Mouse (Mus musculus): ENCODE measurements around the gene Fkbp8. TPM values are rescaled to one million over a fixed set of nuclear protein-coding genes. Genes with fewer than 3 reads are reported as not detected.

Gene Fkbp8
- polyA plus RNA-seq, 1 experiment = 255 TPM

DNA sequence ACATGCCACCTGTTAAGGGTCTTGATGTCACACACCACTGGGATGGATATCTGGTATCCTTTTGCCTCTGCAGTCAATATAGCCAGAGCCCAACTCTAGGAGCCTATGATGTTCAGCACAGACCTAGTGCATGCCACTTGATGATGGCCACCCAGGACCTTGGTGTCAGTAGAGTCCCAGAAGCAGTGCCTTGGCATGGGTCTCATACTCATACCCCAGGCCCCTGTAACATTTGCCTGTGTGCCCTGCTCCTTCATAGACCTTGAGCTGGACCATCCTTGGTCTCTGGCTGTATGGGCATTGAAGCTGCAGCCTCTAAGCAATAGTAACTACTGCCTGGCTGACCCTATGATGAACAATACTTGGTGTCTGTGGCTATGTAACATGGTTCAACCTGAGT lies 46.8 kb downstream of the Fkbp8 start:
- H3K4me3 ChIP-seq (replicated peaks) = no peak overlapping the region
- peaks cover 77% of the 10 kb centered on the region for H3K36me3 ChIP-seq (ENCODE audit: control insufficient read depth)
- TF ChIP-seq TAL1 (IDR thresholded peaks at IDR 0.05; ENCODE audit: low read length) = no peak
- no peak for TF ChIP-seq GATA1 (IDR thresholded peaks at IDR 0.05; ENCODE audit: low read length)
- H3K27me3 ChIP-seq (ENCODE audit: control insufficient read depth) = no peaks in the 10 kb centered on the region
- no peaks in the 10 kb centered on the region for H3K9me3 ChIP-seq (ENCODE audit: control insufficient read depth, low read length)
- H3K4me1 ChIP-seq (ENCODE audit: control insufficient read depth) = peaks cover 27% of the 10 kb centered on the region

DNA sequence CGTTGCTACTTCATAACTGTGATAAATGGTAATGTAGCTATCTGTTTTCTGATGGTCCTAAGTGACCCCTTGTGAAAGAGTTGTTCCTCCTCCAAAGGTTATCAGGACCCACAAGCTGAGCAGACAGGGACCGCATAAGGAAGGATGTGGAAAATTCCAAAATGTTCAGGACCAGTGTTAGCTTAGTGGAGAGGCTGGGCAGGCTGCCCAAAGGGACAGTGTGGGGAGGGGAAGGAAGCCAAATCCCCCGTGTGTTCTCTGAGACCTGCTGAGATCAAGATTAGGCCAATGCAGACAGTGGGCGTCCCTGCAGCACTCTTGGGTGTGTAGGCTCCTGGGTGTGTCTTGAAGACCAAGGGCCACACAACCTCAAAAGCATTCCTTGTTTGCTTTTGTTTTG lies 47.4 kb downstream of the Fkbp8 start:
- no peak for TF ChIP-seq GATA1 (IDR thresholded peaks at IDR 0.05; ENCODE audit: low read length)
- no peak for TF ChIP-seq TAL1 (IDR thresholded peaks at IDR 0.05; ENCODE audit: low read length)
- H3K4me1 ChIP-seq (ENCODE audit: control insufficient read depth) = peaks cover 26% of the 10 kb centered on the region
- no peaks in the 10 kb centered on the region for H3K9me3 ChIP-seq (ENCODE audit: control insufficient read depth, low read length)
- H3K36me3 ChIP-seq (ENCODE audit: control insufficient read depth) = peaks cover 74% of the 10 kb centered on the region
- H3K4me3 ChIP-seq (replicated peaks) = no peak overlapping the region
- no peaks in the 10 kb centered on the region for H3K27me3 ChIP-seq (ENCODE audit: control insufficient read depth)

DNA sequence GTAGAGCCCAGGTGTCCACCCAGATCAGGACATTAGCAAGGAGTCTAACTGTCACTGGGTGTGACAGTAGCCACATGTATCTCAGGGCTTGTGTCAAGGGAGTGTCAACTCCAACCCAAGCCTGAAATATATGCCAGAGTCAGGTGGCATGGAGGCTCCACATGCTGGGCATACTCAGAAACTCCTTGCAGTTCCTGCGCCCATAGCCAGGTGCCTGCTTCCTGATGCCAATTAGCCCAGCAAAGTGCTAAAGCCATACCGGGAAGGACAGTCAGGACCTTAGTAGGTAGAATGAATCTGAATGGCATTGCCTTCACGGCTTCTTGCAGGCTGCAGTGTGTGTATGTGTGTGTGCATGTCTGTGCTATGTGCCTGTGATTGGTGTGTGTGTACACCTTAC lies 49.7 kb downstream of the Fkbp8 start:
- TF ChIP-seq GATA1 (IDR thresholded peaks at IDR 0.05; ENCODE audit: low read length) (no peak), TAL1 (IDR thresholded peaks at IDR 0.05; ENCODE audit: low read length) (no peak)
- H3K4me1 ChIP-seq (ENCODE audit: control insufficient read depth) = peaks cover 13% of the 10 kb centered on the region
- no peak overlapping the region for H3K4me3 ChIP-seq (replicated peaks)
- no peaks in the 10 kb centered on the region for H3K27me3 ChIP-seq (ENCODE audit: control insufficient read depth)
- H3K36me3 ChIP-seq (ENCODE audit: control insufficient read depth) = peaks cover 80% of the 10 kb centered on the region
- no peaks in the 10 kb centered on the region for H3K9me3 ChIP-seq (ENCODE audit: control insufficient read depth, low read length)

DNA sequence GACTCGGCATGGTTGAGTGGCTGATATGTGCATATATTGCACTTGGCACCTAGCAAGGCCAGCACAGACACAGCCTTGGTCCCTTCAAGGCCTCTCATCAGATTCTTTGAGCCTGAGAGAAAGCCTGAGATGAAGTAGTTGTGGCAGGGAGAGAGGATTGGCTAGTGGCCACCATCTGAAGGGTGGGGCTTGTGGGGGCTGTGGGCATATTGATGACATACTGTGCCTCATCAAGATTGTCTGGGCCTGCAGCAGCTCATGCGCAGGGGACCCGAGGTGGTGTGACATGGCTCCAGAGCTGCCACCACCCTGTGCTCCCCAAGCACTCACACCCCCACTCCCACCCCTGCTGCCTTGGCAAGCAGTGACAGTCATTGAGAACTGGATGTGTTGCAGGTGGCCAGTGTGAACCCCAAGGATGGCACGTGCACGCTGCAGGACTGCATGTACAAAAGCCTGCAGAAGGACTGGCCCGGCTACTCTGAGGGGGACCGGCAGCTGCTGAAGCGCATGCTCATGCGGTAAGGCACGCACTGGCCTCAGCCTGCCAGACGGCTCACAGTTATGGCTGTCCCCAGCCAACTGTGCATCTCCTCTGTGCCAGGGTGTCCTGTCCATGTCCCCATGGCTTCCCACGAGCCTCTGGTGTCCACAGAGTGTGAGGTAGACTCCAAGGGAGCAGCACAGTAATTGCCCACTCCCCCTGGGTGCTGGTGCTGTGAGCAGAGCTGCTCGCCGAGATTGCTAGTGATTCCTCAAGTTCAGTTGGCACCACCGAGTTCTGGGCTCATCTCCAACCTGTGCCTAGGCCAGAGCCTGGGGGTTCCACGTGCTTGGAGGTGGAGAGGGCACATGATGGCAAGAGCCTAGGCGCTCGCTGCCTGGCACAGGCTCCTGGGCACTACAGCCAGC lies 56.2 kb downstream of the Fkbp8 start:
- Histone ChIP-seq H3K4me1 (ENCODE audit: control insufficient read depth) (no peaks in the 10 kb centered on the region), H3K27me3 (ENCODE audit: control insufficient read depth) (no peaks in the 10 kb centered on the region), H3K36me3 (ENCODE audit: control insufficient read depth) (peaks cover 91% of the 10 kb centered on the region), H3K9me3 (ENCODE audit: control insufficient read depth, low read length) (no peaks in the 10 kb centered on the region), H3K4me3 (replicated peaks) (no peak overlapping the region)
- TF ChIP-seq TAL1 (IDR thresholded peaks at IDR 0.05; ENCODE audit: low read length) (no peak; the same call in 2 of the 3 replicates), GATA1 (IDR thresholded peaks at IDR 0.05; ENCODE audit: low read length) (no peak)

DNA sequence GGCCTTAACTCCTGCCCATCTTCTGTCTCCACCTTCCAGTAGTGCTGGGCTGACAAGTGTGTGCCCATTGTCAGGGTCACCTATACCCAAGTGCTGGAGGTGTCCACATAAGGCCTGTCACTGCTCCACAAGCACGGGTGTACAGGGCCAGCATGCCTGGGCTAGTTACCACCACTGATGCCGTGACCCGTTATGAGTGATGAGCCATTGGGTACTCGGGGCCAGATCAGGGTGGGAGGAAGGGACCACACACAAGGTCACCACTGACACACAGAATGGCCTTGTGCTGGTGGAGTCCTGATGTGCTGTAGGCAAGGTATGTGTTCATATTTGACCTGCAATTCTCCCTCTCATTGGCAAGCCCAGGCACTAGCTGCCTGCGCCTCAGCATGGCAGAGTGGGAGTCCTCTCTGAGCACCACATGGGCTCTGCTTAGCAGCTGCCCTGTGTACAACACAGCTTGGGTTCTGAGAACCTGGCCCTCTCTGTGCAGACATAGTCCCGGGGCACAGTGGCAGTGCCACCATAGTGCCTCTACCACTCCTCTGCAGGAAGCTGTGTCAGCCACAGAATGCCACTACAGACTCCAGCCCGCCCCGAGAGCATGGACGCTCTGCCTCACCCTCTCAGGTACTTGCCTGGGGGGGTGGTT lies 57.2 kb downstream of the Fkbp8 start:
- H3K4me1 ChIP-seq (ENCODE audit: control insufficient read depth) = no peaks in the 10 kb centered on the region; the same call in 1 of the 2 replicates
- no peak overlapping the region for H3K4me3 ChIP-seq (replicated peaks)
- H3K27me3 ChIP-seq (ENCODE audit: control insufficient read depth) = no peaks in the 10 kb centered on the region
- no peaks in the 10 kb centered on the region for H3K9me3 ChIP-seq (ENCODE audit: control insufficient read depth, low read length)
- peaks cover 93% of the 10 kb centered on the region for H3K36me3 ChIP-seq (ENCODE audit: control insufficient read depth)
- TF ChIP-seq TAL1 (IDR thresholded peaks at IDR 0.05; ENCODE audit: low read length) (no peak), GATA1 (IDR thresholded peaks at IDR 0.05; ENCODE audit: low read length) (no peak)

Other genes with a start within 250 kb of the Fkbp8 start
- 0.24 and 0.26 TPM in 2 replicates for gene Homer3, start 244.9 kb upstream of the Fkbp8 start, polyA plus RNA-seq (2012)
- gene Ddx49, start 225.2 kb upstream of the Fkbp8 start, polyA plus RNA-seq (2012) = 2.8 and 3.8 TPM in 2 replicates
- gene Cope, start 225.2 kb upstream of the Fkbp8 start, polyA plus RNA-seq (2012) = 32.6 and 34.2 TPM in 2 replicates
- 0.06 TPM in 1 of 2 replicates, not detected in the other for gene Cers1, start 211.9 kb upstream of the Fkbp8 start, polyA plus RNA-seq (2012)
- gene Gdf1, start 197.9 kb upstream of the Fkbp8 start, polyA plus RNA-seq (2012) = 0.10 and 0.13 TPM in 2 replicates
- 18.7 and 18.9 TPM in 2 replicates for gene Upf1, start 174.4 kb upstream of the Fkbp8 start, polyA plus RNA-seq (2012)
- gene Comp, start 154.2 kb upstream of the Fkbp8 start, polyA plus RNA-seq (2012) = not detected in 2 replicates
- 1.8 and 2.1 TPM in 2 replicates for gene Crtc1, start 88.1 kb upstream of the Fkbp8 start, polyA plus RNA-seq (2012)
- 0.92 and 1.0 TPM in 2 replicates for gene Klhl26, start 50.8 kb upstream of the Fkbp8 start, polyA plus RNA-seq (2012)
- gene Tmem59l, start 40.4 kb upstream of the Fkbp8 start, polyA plus RNA-seq (2012) = not detected in 2 replicates
- 0.63 and 1.7 TPM in 2 replicates for gene Crlf1, start 34.6 kb upstream of the Fkbp8 start, polyA plus RNA-seq (2012)
- 53.1 and 68.2 TPM in 2 replicates for gene Rex1bd, start 21.0 kb upstream of the Fkbp8 start, polyA plus RNA-seq (2012)
- gene Uba52, start 16.9 kb upstream of the Fkbp8 start, polyA plus RNA-seq (2012) = 107 and 138 TPM in 2 replicates
- 2.6 and 3.8 TPM in 2 replicates for gene Kxd1, start 232 bp downstream of the Fkbp8 start, polyA plus RNA-seq (2012)
- gene Ell, start 11.7 kb downstream of the Fkbp8 start, polyA plus RNA-seq (2012) = 3.3 and 3.8 TPM in 2 replicates
- 13.3 and 13.4 TPM in 2 replicates for gene Isyna1, start 66.6 kb downstream of the Fkbp8 start, polyA plus RNA-seq (2012)
- gene Ssbp4, start 81.1 kb downstream of the Fkbp8 start, polyA plus RNA-seq (2012) = 40.7 and 52.6 TPM in 2 replicates
- 0.12 and 0.40 TPM in 2 replicates for gene Lrrc25, start 88.4 kb downstream of the Fkbp8 start, polyA plus RNA-seq (2012)
- gene Gdf15, start 104.7 kb downstream of the Fkbp8 start, polyA plus RNA-seq (2012) = 0.13 TPM in 1 of 2 replicates, not detected in the other
- gene Pgpep1, start 132.7 kb downstream of the Fkbp8 start, polyA plus RNA-seq (2012) = 0.29 and 0.32 TPM in 2 replicates
- 70.4 and 88.0 TPM in 2 replicates for gene Lsm4, start 145.5 kb downstream of the Fkbp8 start, polyA plus RNA-seq (2012)
- 816 and 971 TPM in 2 replicates for gene Jund, start 171.2 kb downstream of the Fkbp8 start, polyA plus RNA-seq (2012)
- 0.02 TPM in 1 of 2 replicates, not detected in the other for gene Iqcn, start 175.7 kb downstream of the Fkbp8 start, polyA plus RNA-seq (2012)
- gene Gm3336, start 190.8 kb downstream of the Fkbp8 start, polyA plus RNA-seq (2012) = not detected in 2 replicates
- gene Pde4c, start 196.0 kb downstream of the Fkbp8 start, polyA plus RNA-seq (2012) = 0.02 TPM in 1 of 2 replicates, not detected in the other
- gene Rab3a, start 227.0 kb downstream of the Fkbp8 start, polyA plus RNA-seq (2012) = 0.30 and 0.59 TPM in 2 replicates
- 11.4 and 15.6 TPM in 2 replicates for gene Mpv17l2, start 233.2 kb downstream of the Fkbp8 start, polyA plus RNA-seq (2012)
- gene Pik3r2, start 249.0 kb downstream of the Fkbp8 start, polyA plus RNA-seq (2012) = 3.8 and 4.9 TPM in 2 replicates